ENCODE assay signal across 9 mouse cellular contexts in genomic region chr15:79322991-79323790, GRCm38 (mm10). TPM values are rescaled to one million over a fixed set of nuclear protein-coding genes. Genes with fewer than 3 reads are reported as not detected.
DNase-seq lines count a peak whose midpoint lies in the region; ATAC-seq and TF ChIP-seq lines count a peak whose summit lies in the region.
"Had no signal": no experiment of that assay in that cellular context is flagged by ENCODE, and none has a peak within 500 bp of the region (broad histone marks: within the 10 kb centered on the region; RNA-seq: fewer than 3 reads in every experiment).

No protein-coding gene starts in this region.

- no peak overlapping the region for H3K4me3 ChIP-seq in heart, embryonic 10.5 days
- no peak overlapping the region for H3K4me3 ChIP-seq in kidney, embryonic 16.5 days (ENCODE audit: low read length)
- peak overlapping the region; percentile 27 for H3K4me3 ChIP-seq in thymus, adult 2 months (ENCODE audit: control insufficient read depth, insufficient read depth, low read length)
- H3K4me3 ChIP-seq: neural tube, embryonic 12.5 days had no signal

- peak; percentile 41 for DNase-seq in ovary, adult 18-20 months (ENCODE audit: low spot score)
- no peak for DNase-seq in ovary, postnatal 10 days (ENCODE audit: low spot score)
- peak; percentile 84 for DNase-seq in adrenal gland, postnatal 10 days
- no peak for DNase-seq in heart, embryonic 10.5 days (ENCODE audit: low spot score)
- peak; percentile 93 for DNase-seq in lung, postnatal 25 days (ENCODE audit: low spot score)
- peak; percentile 79 for DNase-seq in thymus, adult 2 months

- WGBS in heart, embryonic 10.5 days: 66% methylated on average over 6 of the region's 6 CpGs
- WGBS in kidney, embryonic 16.5 days: 59% methylated on average over 6 of the region's 6 CpGs
- WGBS in thymus, adult 2 months: 11% methylated on average over 6 of the region's 6 CpGs

- ATAC-seq in kidney, embryonic 16.5 days (ENCODE audit: low FRiP score, low TSS enrichment): no peak
- no peak for ATAC-seq in erythroid progenitor cell, adult 5-6 weeks (replicated peaks; ENCODE audit: low FRiP score, poor library complexity, severe bottlenecking)

- H3K9ac ChIP-seq in kidney, embryonic 16.5 days (replicated peaks; ENCODE audit: low read length): 0 out of 2 replicates have a peak overlapping the region, but pooled peaks have one; percentile 0
- H3K9ac ChIP-seq: neural tube, embryonic 12.5 days had no signal

- TF ChIP-seq POLR2A in thymus, adult 2 months (IDR thresholded peaks at IDR 0.05; ENCODE audit: control insufficient read depth, extremely low read depth, insufficient read depth, low read length, poor library complexity): 0 out of 2 replicates have a peak, but pooled peaks have one; percentile 33

- H3K36me3 ChIP-seq in heart, embryonic 10.5 days: no peaks in the 10 kb centered on the region
- H3K36me3 ChIP-seq in kidney, embryonic 16.5 days (ENCODE audit: insufficient read depth, low read length): no peaks in the 10 kb centered on the region
- H3K36me3 ChIP-seq in thymus, adult 2 months (ENCODE audit: control insufficient read depth, insufficient read depth, low read length): no peaks in the 10 kb centered on the region
- H3K36me3 ChIP-seq: neural tube, embryonic 12.5 days had no signal

- no peak overlapping the region for H3K4me2 ChIP-seq in kidney, embryonic 16.5 days (replicated peaks; ENCODE audit: low read depth, low read length)
- H3K4me2 ChIP-seq: neural tube, embryonic 12.5 days had no signal

- TF ChIP-seq CTCF in thymus, adult 2 months (IDR thresholded peaks at IDR 0.05; ENCODE audit: borderline replicate concordance, control insufficient read depth, extremely low read depth, insufficient read depth, low read length, poor library complexity): no peak

- no peaks in the 10 kb centered on the region for H3K27me3 ChIP-seq in heart, embryonic 10.5 days (ENCODE audit: insufficient read depth, poor library complexity, severe bottlenecking)
- H3K27me3 ChIP-seq in kidney, embryonic 16.5 days (ENCODE audit: insufficient read depth, low read length): no peaks in the 10 kb centered on the region
- no peaks in the 10 kb centered on the region for H3K27me3 ChIP-seq in thymus, adult 2 months (ENCODE audit: control insufficient read depth, insufficient read depth, low read length)
- H3K27me3 ChIP-seq: neural tube, embryonic 12.5 days had no signal

- H3K4me1 ChIP-seq in heart, embryonic 10.5 days: peaks cover 60% of the 10 kb centered on the region
- H3K4me1 ChIP-seq in kidney, embryonic 16.5 days (ENCODE audit: insufficient read depth, low read length): peaks cover 31% of the 10 kb centered on the region
- H3K4me1 ChIP-seq in thymus, adult 2 months (replicated peaks; ENCODE audit: control insufficient read depth, insufficient read depth, low read length): peaks cover 60% of the 10 kb centered on the region

- peak overlapping the region; percentile 78 for H3K27ac ChIP-seq in heart, embryonic 10.5 days
- H3K27ac ChIP-seq in kidney, embryonic 16.5 days (ENCODE audit: low read length): peak overlapping the region; percentile 69
- H3K27ac ChIP-seq in thymus, adult 2 months (ENCODE audit: control insufficient read depth, insufficient read depth, low read length): peak overlapping the region; percentile 88
- H3K27ac ChIP-seq: neural tube, embryonic 12.5 days had no signal

- no peaks in the 10 kb centered on the region for H3K9me3 ChIP-seq in heart, embryonic 10.5 days
- no peaks in the 10 kb centered on the region for H3K9me3 ChIP-seq in kidney, embryonic 16.5 days (ENCODE audit: low read length)
- H3K9me3 ChIP-seq: neural tube, embryonic 12.5 days had no signal

RNA-seq across cellular contexts. Expression of gene Pla2g6, which starts 5.0 kb away (rescaled TPM):
- 10 to 100 TPM; 27.0 to 27.5 TPM for total RNA-seq in adrenal gland, postnatal 10 days (2021)
- polyA plus RNA-seq in heart, embryonic 10.5 days (2016; fragmentation: Nextera tagmentation; extraction: Ambion mirVana): 17.2 and 17.3 TPM in 2 replicates
- 18.3 and 21.1 TPM in 2 replicates for polyA plus RNA-seq in kidney, embryonic 16.5 days (2015; fragmentation: Nextera tagmentation; extraction: Ambion mirVana)
- polyA plus RNA-seq in thymus, adult 2 months (2012; rRNA removed): 65.2 and 71.4 TPM in 2 replicates
- total RNA-seq in erythroid progenitor cell, adult 5-6 weeks (2015; ENCODE audit: low replicate concordance): 3.8 and 4.3 TPM in 2 replicates
- total RNA-seq in erythroid progenitor cell, adult 5-6 weeks (2017; ENCODE audit: low replicate concordance): 2.1 and 7.5 TPM in 2 replicates

RNA-seq across cellular contexts. Expression of gene Maff, which starts 23.2 kb away (rescaled TPM):
- total RNA-seq in adrenal gland, postnatal 10 days (2021): 10 to 100 TPM in 1 of 2 experiments, 1 to 10 TPM in 1; 3.6 to 10.8 TPM
- 1.6 and 2.0 TPM in 2 replicates for polyA plus RNA-seq in heart, embryonic 10.5 days (2016; fragmentation: Nextera tagmentation; extraction: Ambion mirVana)
- 3.7 and 4.0 TPM in 2 replicates for polyA plus RNA-seq in kidney, embryonic 16.5 days (2015; fragmentation: Nextera tagmentation; extraction: Ambion mirVana)
- polyA plus RNA-seq in thymus, adult 2 months (2012; rRNA removed): 7.4 and 8.1 TPM in 2 replicates
- total RNA-seq in erythroid progenitor cell, adult 5-6 weeks (2015; ENCODE audit: low replicate concordance): not detected in 2 replicates
- not detected in 2 replicates for total RNA-seq in erythroid progenitor cell, adult 5-6 weeks (2017; ENCODE audit: low replicate concordance)

RNA-seq across cellular contexts. Expression of gene Baiap2l2, which starts 37.9 kb away (rescaled TPM):
- total RNA-seq in adrenal gland, postnatal 10 days (2021): under 1 TPM; 0.85 to 0.99 TPM
- polyA plus RNA-seq in heart, embryonic 10.5 days (2016; fragmentation: Nextera tagmentation; extraction: Ambion mirVana): 10.2 and 14.7 TPM in 2 replicates
- polyA plus RNA-seq in kidney, embryonic 16.5 days (2015; fragmentation: Nextera tagmentation; extraction: Ambion mirVana): 12.5 and 17.7 TPM in 2 replicates
- polyA plus RNA-seq in thymus, adult 2 months (2012; rRNA removed): 0.68 and 2.9 TPM in 2 replicates
- total RNA-seq in erythroid progenitor cell, adult 5-6 weeks (2015; ENCODE audit: low replicate concordance): not detected in 2 replicates
- not detected in 2 replicates for total RNA-seq in erythroid progenitor cell, adult 5-6 weeks (2017; ENCODE audit: low replicate concordance)

Comparison
In these comparisons a context has a peak if more than half of its experiments do, and no peak if none do; other contexts are left out.
1. DNase-seq: peak in ovary, adult 18-20 months (single experiment), adrenal gland, postnatal 10 days (single experiment), lung, postnatal 25 days (single experiment) and thymus, adult 2 months (single experiment); none in ovary, postnatal 10 days (single experiment) and heart, embryonic 10.5 days (single experiment).
2. Peak in every context shown above with its lines, with median percentiles within 50 percentile points of each other: H3K27ac ChIP-seq.